Mouse (Mus musculus) layer of hippocampus, postnatal 14 days (tissue): ENCODE results near the gene Oprm1. TPM values are rescaled to one million over a fixed set of nuclear protein-coding genes. Genes with fewer than 3 reads are reported as not detected.

Experiments used
- DNase-seq, 2 experiments: peaks; one replicate each; pipeline ENCODE4 v3.0.0; 2021 to 2022; ENCODE audit warnings: low spot score in 2 of 2, mixed read lengths in 1 of 2
- total RNA-seq, 2 experiments: library from RNA; stranded (reverse); gene quantifications; 2 replicates each; pipeline ENCODE4 v1.2.3; 2021

Gene Oprm1
- total RNA-seq, 2 experiments from 2014 or later: 5.1 to 5.4 TPM

DNA sequence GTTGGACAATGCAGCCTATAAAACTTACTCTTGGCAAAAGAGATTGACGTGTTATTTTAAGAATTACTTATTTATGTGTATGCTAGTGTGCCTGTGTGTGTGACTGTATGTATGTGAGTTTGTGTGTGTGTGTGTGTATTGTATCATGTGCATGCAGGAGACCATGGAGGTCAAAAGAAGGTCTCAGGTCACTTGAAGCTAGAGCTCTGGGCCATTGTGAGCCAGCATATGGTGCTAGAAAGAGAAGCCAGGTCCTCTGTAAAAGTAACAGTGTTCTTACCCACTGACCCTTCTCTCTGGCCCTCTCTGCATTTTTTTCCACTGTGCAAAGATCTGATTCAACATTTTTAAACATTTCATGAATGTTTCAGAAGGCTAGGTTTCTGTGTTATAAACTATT is 319.7 kb downstream of the Oprm1 start:
- no peak for DNase-seq

Other genes with a start within 250 kb of the Oprm1 start
- gene Gm10945, start 3.3 kb downstream of the Oprm1 start, total RNA-seq: not detected